In genomic region chr5:136015586-136015985, GRCm38 (mm10) we compare ENCODE assay signal across 13 mouse cellular contexts. TPM values are rescaled to one million over a fixed set of nuclear protein-coding genes. Genes with fewer than 3 reads are reported as not detected.
DNase-seq lines count a peak whose midpoint lies in the region; ATAC-seq lines count a peak whose summit lies in the region.
"Had no signal": no experiment of that assay in that cellular context is flagged by ENCODE, and none has a peak within 500 bp of the region (broad histone marks: within the 10 kb centered on the region; RNA-seq: fewer than 3 reads in every experiment).

No protein-coding gene starts in this region.

- no peak overlapping the region for H3K9ac ChIP-seq in kidney, embryonic 14.5 days (ENCODE audit: low read depth, low read length)
- 0 out of 2 replicates have a peak overlapping the region, but pooled peaks have one; percentile 47 for H3K9ac ChIP-seq in embryonic facial prominence, embryonic 13.5 days

- no peak overlapping the region for H3K4me2 ChIP-seq in kidney, embryonic 14.5 days (replicated peaks; ENCODE audit: low read depth, low read length)
- no peak overlapping the region for H3K4me2 ChIP-seq in embryonic facial prominence, embryonic 13.5 days

- 81% methylated on average over 10 of the region's 10 CpGs for WGBS in kidney, embryonic 14.5 days
- WGBS in embryonic facial prominence, embryonic 13.5 days, result 80% methylated on average over 10 of the region's 10 CpGs

- no peak overlapping the region for H3K27ac ChIP-seq in kidney, embryonic 14.5 days (ENCODE audit: low read depth, low read length)
- peak overlapping the region; percentile 82 for H3K27ac ChIP-seq in embryonic facial prominence, embryonic 13.5 days

- H3K36me3 ChIP-seq in kidney, embryonic 14.5 days (ENCODE audit: control insufficient read depth, insufficient read depth, low read length), result peaks cover 32% of the 10 kb centered on the region
- peaks cover 55% of the 10 kb centered on the region for H3K36me3 ChIP-seq in embryonic facial prominence, embryonic 13.5 days

- no peaks in the 10 kb centered on the region for H3K4me1 ChIP-seq in kidney, embryonic 14.5 days (ENCODE audit: control insufficient read depth, insufficient read depth, low read length)
- peaks cover 32% of the 10 kb centered on the region for H3K4me1 ChIP-seq in embryonic facial prominence, embryonic 13.5 days

- ATAC-seq in kidney, embryonic 14.5 days (ENCODE audit: low FRiP score, low TSS enrichment), result no peak
- ATAC-seq in embryonic facial prominence, embryonic 13.5 days (ENCODE audit: insufficient number of reproducible peaks, insufficient read depth, low FRiP score, low TSS enrichment, low read depth), result no peak
- ATAC-seq in monocyte, adult 5-6 weeks (replicated peaks; ENCODE audit: insufficient number of reproducible peaks, low FRiP score, low TSS enrichment, poor library complexity, severe bottlenecking), result no peak

- no peaks in the 10 kb centered on the region for H3K27me3 ChIP-seq in kidney, embryonic 14.5 days (ENCODE audit: control insufficient read depth, insufficient read depth, low read length)
- no peaks in the 10 kb centered on the region for H3K27me3 ChIP-seq in embryonic facial prominence, embryonic 13.5 days

- H3K4me3 ChIP-seq in kidney, embryonic 14.5 days (ENCODE audit: low read length), result no peak overlapping the region
- H3K4me3 ChIP-seq in embryonic facial prominence, embryonic 13.5 days, result no peak overlapping the region

- no peaks in the 10 kb centered on the region for H3K9me3 ChIP-seq in kidney, embryonic 14.5 days (ENCODE audit: control insufficient read depth, low read length)
- no peaks in the 10 kb centered on the region for H3K9me3 ChIP-seq in embryonic facial prominence, embryonic 13.5 days

- peak; percentile 54 for DNase-seq in adrenal gland, postnatal 10 days
- no peak for DNase-seq in adrenal gland, postnatal 25 days
- peak; percentile 48 for DNase-seq in kidney, adult 11 months
- DNase-seq in kidney, postnatal 10 days, result peak; percentile 31
- DNase-seq in thymus, postnatal 36 days, result no peak
- DNase-seq: lung, postnatal 10 days had no signal

RNA-seq across cellular contexts. Expression of gene Dtx2, which starts 21.0 kb away (rescaled TPM):
- 10 to 100 TPM; 16.6 to 19.2 TPM for total RNA-seq in adrenal gland, postnatal 10 days (2021)
- total RNA-seq in adrenal gland, postnatal 25 days (2021), result 12.4 and 13.4 TPM in 2 replicates
- 24.0 and 26.6 TPM in 2 replicates for polyA plus RNA-seq in kidney, embryonic 14.5 days (2014; fragmentation: Nextera tagmentation; extraction: Ambion mirVana)
- polyA plus RNA-seq in embryonic facial prominence, embryonic 13.5 days (2015; fragmentation: Nextera tagmentation; extraction: Ambion mirVana), result 31.0 and 34.8 TPM in 2 replicates
- total RNA-seq in monocyte, adult 5-6 weeks (2017), result 5.4 to 11.2 TPM (median 6.8 TPM) in 3 replicates

RNA-seq across cellular contexts. Expression of gene Upk3b, which starts 22.7 kb away (rescaled TPM):
- total RNA-seq in adrenal gland, postnatal 10 days (2021), result 10 to 100 TPM; 13.2 to 14.6 TPM
- total RNA-seq in adrenal gland, postnatal 25 days (2021), result 1.4 and 3.0 TPM in 2 replicates
- 0.85 and 0.99 TPM in 2 replicates for polyA plus RNA-seq in kidney, embryonic 14.5 days (2014; fragmentation: Nextera tagmentation; extraction: Ambion mirVana)
- polyA plus RNA-seq in embryonic facial prominence, embryonic 13.5 days (2015; fragmentation: Nextera tagmentation; extraction: Ambion mirVana), result 0.06 and 0.29 TPM in 2 replicates
- not detected in 3 replicates for total RNA-seq in monocyte, adult 5-6 weeks (2017)
- total RNA-seq: granulocyte monocyte progenitor cell, adult 5-6 weeks; layer of hippocampus, postnatal 14 days had no signal

RNA-seq across cellular contexts. Expression of gene Zp3, which starts 35.7 kb away (rescaled TPM):
- total RNA-seq in adrenal gland, postnatal 10 days (2021), result under 1 TPM in 1 of 2 experiments, not detected in 1; 0.30 TPM
- not detected in 2 replicates for total RNA-seq in adrenal gland, postnatal 25 days (2021)
- 0.29 TPM in 1 of 2 replicates, not detected in the other for polyA plus RNA-seq in kidney, embryonic 14.5 days (2014; fragmentation: Nextera tagmentation; extraction: Ambion mirVana)
- polyA plus RNA-seq in embryonic facial prominence, embryonic 13.5 days (2015; fragmentation: Nextera tagmentation; extraction: Ambion mirVana), result not detected in 2 replicates
- not detected in 3 replicates for total RNA-seq in monocyte, adult 5-6 weeks (2017)
- total RNA-seq: granulocyte monocyte progenitor cell, adult 5-6 weeks; layer of hippocampus, postnatal 14 days had no signal
- polyA plus RNA-seq: neural tube, embryonic 11.5 days; small intestine, adult 2 months had no signal

RNA-seq across cellular contexts. Expression of gene Upk3bl, which starts 38.7 kb away (rescaled TPM):
- under 1 TPM; 0.39 to 0.45 TPM for total RNA-seq in adrenal gland, postnatal 10 days (2021)
- total RNA-seq in adrenal gland, postnatal 25 days (2021), result not detected in 2 replicates
- polyA plus RNA-seq in kidney, embryonic 14.5 days (2014; fragmentation: Nextera tagmentation; extraction: Ambion mirVana), result 1.3 and 2.2 TPM in 2 replicates
- polyA plus RNA-seq in embryonic facial prominence, embryonic 13.5 days (2015; fragmentation: Nextera tagmentation; extraction: Ambion mirVana), result 6.2 and 6.3 TPM in 2 replicates
- not detected in 3 replicates for total RNA-seq in monocyte, adult 5-6 weeks (2017)
- total RNA-seq: granulocyte monocyte progenitor cell, adult 5-6 weeks; layer of hippocampus, postnatal 14 days had no signal

RNA-seq across cellular contexts. Expression of gene Ssc4d, which starts 41.3 kb away (rescaled TPM):
- total RNA-seq in adrenal gland, postnatal 10 days (2021), result 1 to 10 TPM; 1.9 to 2.3 TPM
- total RNA-seq in adrenal gland, postnatal 25 days (2021), result 4.3 and 7.9 TPM in 2 replicates
- 10.2 and 10.3 TPM in 2 replicates for polyA plus RNA-seq in kidney, embryonic 14.5 days (2014; fragmentation: Nextera tagmentation; extraction: Ambion mirVana)
- 3.9 TPM in 2 replicates for polyA plus RNA-seq in embryonic facial prominence, embryonic 13.5 days (2015; fragmentation: Nextera tagmentation; extraction: Ambion mirVana)
- 1.5 to 1.9 TPM in 2 of 3 replicates, not detected in the other for total RNA-seq in monocyte, adult 5-6 weeks (2017)

Comparison
In these comparisons a context has a peak if more than half of its experiments do, and no peak if none do; other contexts are left out.
1. DNase-seq: peak in adrenal gland, postnatal 10 days (single experiment), kidney, adult 11 months (single experiment) and kidney, postnatal 10 days (single experiment); none in adrenal gland, postnatal 25 days (single experiment) and thymus, postnatal 36 days (0 of 2).